Mouse (Mus musculus): Measurements from ENCODE around the gene Gm45717. TPM values are rescaled to one million over a fixed set of nuclear protein-coding genes. Genes with fewer than 3 reads are reported as not detected.

Gm45717 gene
- polyA plus RNA-seq, 1 experiment, result not detected

DNA sequence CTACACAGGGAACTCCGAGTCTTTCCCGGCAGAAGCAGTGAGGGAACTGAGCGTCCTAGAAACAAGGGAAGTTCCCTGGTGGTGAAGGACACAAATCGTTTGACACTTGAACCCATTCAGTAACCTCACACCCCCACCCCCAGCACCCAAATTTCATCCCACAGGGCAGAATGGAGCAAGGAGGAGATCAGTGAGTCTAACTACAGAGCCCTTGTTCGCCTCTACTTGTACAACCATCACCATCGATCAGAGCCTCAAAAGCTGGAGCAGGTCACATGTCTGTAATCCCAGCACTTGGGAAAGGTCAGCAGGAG lies 776 bp upstream of the Gm45717 start:
- H3K27ac ChIP-seq (ENCODE audit: insufficient read depth, low read depth, low read length), result no peak overlapping the region
- TF ChIP-seq POLR2A (IDR thresholded peaks at IDR 0.05; ENCODE audit: insufficient read depth, low read depth, low read length) (no peak), CTCF (IDR thresholded peaks at IDR 0.05; ENCODE audit: insufficient read depth, low read depth, low read length) (no peak)
- 62% methylated on average over 6 of the region's 6 CpGs for WGBS

GRCm38 (mm10) chr7:140955342-140955741 lies 395 bp downstream of the Gm45717 start:
- H3K27ac ChIP-seq (ENCODE audit: insufficient read depth, low read depth, low read length), result no peak overlapping the region
- peaks cover 4% of the 10 kb centered on the region; the same call in 1 of the 2 replicates for H3K4me1 ChIP-seq (ENCODE audit: control insufficient read depth, insufficient read depth, low read length)
- H3K4me3 ChIP-seq (ENCODE audit: insufficient read depth, low read depth, low read length), result peak overlapping the region; percentile 30
- TF ChIP-seq POLR2A (IDR thresholded peaks at IDR 0.05; ENCODE audit: insufficient read depth, low read depth, low read length), result no peak
- TF ChIP-seq CTCF (IDR thresholded peaks at IDR 0.05; ENCODE audit: insufficient read depth, low read depth, low read length), result no peak
- WGBS, result 27% methylated on average over 17 of the region's 17 CpGs

More for the DNA sequence above, 776 bp upstream of the Gm45717 start:
- H3K4me3 ChIP-seq (ENCODE audit: insufficient read depth, low read depth, low read length), result no peak overlapping the region
- H3K4me1 ChIP-seq (ENCODE audit: control insufficient read depth, insufficient read depth, low read length), result peaks cover 4% of the 10 kb centered on the region; the same call in 1 of the 2 replicates

GRCm38 (mm10) chr7:140954733-140955071 lies 1.0 kb downstream of the Gm45717 start:
- Histone ChIP-seq H3K4me3 (ENCODE audit: insufficient read depth, low read depth, low read length) (no peak overlapping the region), H3K27ac (ENCODE audit: insufficient read depth, low read depth, low read length) (no peak overlapping the region), H3K4me1 (ENCODE audit: control insufficient read depth, insufficient read depth, low read length) (peaks cover 4% of the 10 kb centered on the region; the same call in 1 of the 2 replicates)
- 32% methylated on average over 9 of the region's 9 CpGs for WGBS
- TF ChIP-seq POLR2A (IDR thresholded peaks at IDR 0.05; ENCODE audit: insufficient read depth, low read depth, low read length) (no peak), CTCF (IDR thresholded peaks at IDR 0.05; ENCODE audit: insufficient read depth, low read depth, low read length) (no peak)

- H3K4me1 ChIP-seq (ENCODE audit: control insufficient read depth, insufficient read depth, low read length), result peaks cover 4% of the 10 kb centered on the region; the same call in 1 of the 2 replicates
- 77% methylated on average over 15 of the region's 15 CpGs for WGBS
- TF ChIP-seq POLR2A (IDR thresholded peaks at IDR 0.05; ENCODE audit: insufficient read depth, low read depth, low read length), result no peak
- TF ChIP-seq CTCF (IDR thresholded peaks at IDR 0.05; ENCODE audit: insufficient read depth, low read depth, low read length), result no peak
- no peak overlapping the region for H3K27ac ChIP-seq (ENCODE audit: insufficient read depth, low read depth, low read length)
- H3K4me3 ChIP-seq (ENCODE audit: insufficient read depth, low read depth, low read length), result no peak overlapping the region
These were observed 1.7 kb downstream of the Gm45717 start for GRCm38 (mm10) chr7:140953800-140954732.

GRCm38 (mm10) chr7:140953133-140953532 lies 2.6 kb downstream of the Gm45717 start:
- Histone ChIP-seq H3K4me3 (ENCODE audit: insufficient read depth, low read depth, low read length) (no peak overlapping the region), H3K27ac (ENCODE audit: insufficient read depth, low read depth, low read length) (no peak overlapping the region), H3K4me1 (ENCODE audit: control insufficient read depth, insufficient read depth, low read length) (peaks cover 4% of the 10 kb centered on the region; the same call in 1 of the 2 replicates)
- WGBS, result 91% methylated on average over 11 of the region's 11 CpGs
- TF ChIP-seq POLR2A (IDR thresholded peaks at IDR 0.05; ENCODE audit: insufficient read depth, low read depth, low read length) (no peak), CTCF (IDR thresholded peaks at IDR 0.05; ENCODE audit: insufficient read depth, low read depth, low read length) (no peak)

DNA sequence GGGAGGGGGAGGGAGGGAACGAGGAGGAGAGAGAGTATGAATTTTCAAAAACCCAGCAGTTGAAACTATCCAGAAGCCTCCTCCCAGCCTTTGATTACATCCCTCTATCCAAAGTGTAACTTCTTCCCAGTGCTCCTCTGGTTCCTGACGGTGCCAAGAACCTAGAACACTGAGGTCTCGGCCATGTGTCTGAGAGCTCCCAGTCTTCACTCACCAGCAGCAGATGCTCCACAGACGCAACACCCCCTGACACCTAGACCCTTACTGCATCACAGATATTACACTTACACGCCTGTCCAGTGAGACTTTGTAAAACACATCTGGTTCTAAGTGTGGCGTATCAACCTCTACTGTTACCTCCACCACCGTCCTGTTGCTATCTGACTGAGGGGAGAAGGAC lies 3.3 kb downstream of the Gm45717 start:
- no peak for TF ChIP-seq CTCF (IDR thresholded peaks at IDR 0.05; ENCODE audit: insufficient read depth, low read depth, low read length)
- TF ChIP-seq POLR2A (IDR thresholded peaks at IDR 0.05; ENCODE audit: insufficient read depth, low read depth, low read length), result no peak
- Histone ChIP-seq H3K27ac (ENCODE audit: insufficient read depth, low read depth, low read length) (no peak overlapping the region), H3K4me1 (ENCODE audit: control insufficient read depth, insufficient read depth, low read length) (peaks cover 4% of the 10 kb centered on the region; the same call in 1 of the 2 replicates), H3K4me3 (ENCODE audit: insufficient read depth, low read depth, low read length) (no peak overlapping the region)
- 91% methylated on average over 7 of the region's 7 CpGs for WGBS

DNA sequence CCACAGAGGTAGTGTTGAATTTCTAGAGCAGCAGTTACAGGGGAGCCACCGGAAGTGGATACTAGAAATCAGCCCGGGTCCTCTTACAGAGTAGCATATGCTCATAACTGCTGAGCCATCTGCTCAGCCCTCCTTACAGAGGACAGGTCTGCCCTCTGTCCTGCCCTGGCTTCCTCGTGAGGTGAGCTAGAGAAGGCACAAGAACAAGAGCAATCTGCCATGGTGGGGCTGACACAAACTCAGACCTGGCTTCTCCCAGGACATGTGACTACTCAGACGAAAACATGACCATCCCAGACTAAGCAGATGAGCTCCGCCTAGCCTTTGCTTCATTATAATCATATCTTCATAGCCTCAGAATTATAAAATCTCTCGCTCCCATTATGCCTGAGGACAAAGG lies 4.0 kb downstream of the Gm45717 start:
- H3K27ac ChIP-seq (ENCODE audit: insufficient read depth, low read depth, low read length), result no peak overlapping the region
- 87% methylated on average over 6 of the region's 6 CpGs for WGBS
- no peak for TF ChIP-seq CTCF (IDR thresholded peaks at IDR 0.05; ENCODE audit: insufficient read depth, low read depth, low read length)
- TF ChIP-seq POLR2A (IDR thresholded peaks at IDR 0.05; ENCODE audit: insufficient read depth, low read depth, low read length), result no peak
- H3K4me1 ChIP-seq (ENCODE audit: control insufficient read depth, insufficient read depth, low read length), result peaks cover 4% of the 10 kb centered on the region; the same call in 1 of the 2 replicates
- H3K4me3 ChIP-seq (ENCODE audit: insufficient read depth, low read depth, low read length), result no peak overlapping the region

- Histone ChIP-seq H3K4me3 (ENCODE audit: insufficient read depth, low read depth, low read length) (no peak overlapping the region), H3K27ac (ENCODE audit: insufficient read depth, low read depth, low read length) (no peak overlapping the region), H3K4me1 (ENCODE audit: control insufficient read depth, insufficient read depth, low read length) (no peaks in the 10 kb centered on the region)
- WGBS, result 80% methylated on average over 8 of the region's 8 CpGs
- TF ChIP-seq CTCF (IDR thresholded peaks at IDR 0.05; ENCODE audit: insufficient read depth, low read depth, low read length), result no peak
- no peak for TF ChIP-seq POLR2A (IDR thresholded peaks at IDR 0.05; ENCODE audit: insufficient read depth, low read depth, low read length)
These were observed 4.7 kb downstream of the Gm45717 start for GRCm38 (mm10) chr7:140951051-140951450.

DNA sequence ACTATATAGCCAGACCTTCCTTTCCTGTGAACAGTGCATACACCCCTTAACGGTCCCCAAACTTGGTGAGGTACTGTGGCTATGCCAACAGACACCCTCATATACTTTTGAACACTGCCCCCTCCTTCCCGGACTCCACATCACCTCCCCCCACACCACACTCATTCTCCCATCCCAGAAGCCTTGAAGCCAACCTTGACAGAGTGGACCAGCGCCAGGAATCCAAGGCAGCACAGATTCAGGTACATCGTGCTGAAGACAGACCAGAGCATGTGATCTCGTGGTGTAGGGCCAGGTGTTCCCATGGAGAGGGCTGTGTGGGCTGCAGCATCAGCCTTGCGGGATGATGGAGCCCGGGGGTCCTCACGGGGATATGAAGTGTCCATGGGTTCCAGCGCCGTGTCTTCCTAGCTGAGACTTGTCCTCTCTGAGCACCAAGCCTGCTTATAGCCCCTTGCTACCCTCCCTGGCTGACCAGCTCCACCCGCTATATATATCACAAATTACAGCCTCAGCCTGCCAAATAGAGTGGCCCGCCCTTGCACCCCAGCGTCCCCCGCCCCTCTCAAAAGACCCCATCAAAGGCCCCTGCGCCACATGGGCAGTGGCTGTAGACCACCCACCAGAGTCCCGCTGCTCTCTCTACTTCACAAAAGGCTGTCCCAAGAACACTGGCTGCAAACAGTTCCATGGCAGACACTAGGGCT lies 5.8 kb downstream of the Gm45717 start, which contains the start of gene Ifitm5:
Ifitm5 (minus strand) TSS at position 468 of the 707 bp plus-strand sequence.
- WGBS, result 68% methylated on average over 16 of the region's 16 CpGs
- Histone ChIP-seq H3K27ac (ENCODE audit: insufficient read depth, low read depth, low read length) (no peak within 1 kb of the TSS), H3K4me1 (ENCODE audit: control insufficient read depth, insufficient read depth, low read length) (no peaks in the 10 kb centered on the region), H3K4me3 (ENCODE audit: insufficient read depth, low read depth, low read length) (no peak within 1 kb of the TSS)
- TF ChIP-seq POLR2A (IDR thresholded peaks at IDR 0.05; ENCODE audit: insufficient read depth, low read depth, low read length), result no peak
- no peak for TF ChIP-seq CTCF (IDR thresholded peaks at IDR 0.05; ENCODE audit: insufficient read depth, low read depth, low read length)

Measured in olfactory bulb, adult 2 months (tissue).